Mouse (Mus musculus) ES-Bruce4 (cell line): ENCODE data around the gene Col4a2.

ENCODE experiments used
- CTCF ChIP-seq: IDR thresholded peaks from one replicate; pipeline ENCODE4 v1.8.1; 2011; ENCODE audit warnings: low read depth, low read length
- EP300 ChIP-seq: IDR thresholded peaks from 2 replicates; pipeline ENCODE4 v1.6.1; 2011; ENCODE audit warnings: low read depth, low read length; ENCODE audit not compliant: insufficient read depth
- POLR2A ChIP-seq: IDR thresholded peaks from one replicate; pipeline ENCODE4 v1.8.1; 2011; ENCODE audit warnings: low read length; ENCODE audit not compliant: insufficient read depth

- TF ChIP-seq CTCF (no peak), POLR2A (no peak), EP300 (no peak)
Measured at GRCm38 (mm10) chr8:11393161-11393560, 80.6 kb downstream of the Col4a2 start.
